Mouse (Mus musculus) erythroblast, embryonic 14.5 days (primary cell): ENCODE data around the gene Lmbrd1.

Experiments
- GATA1 ChIP-seq: IDR thresholded peaks from 2 replicates; pipeline ENCODE4 v1.6.1; 2012; ENCODE audit warnings: low read length, inconsistent platforms, mixed read lengths
- TAL1 ChIP-seq: IDR thresholded peaks from 3 replicates; pipeline ENCODE4 v1.6.1; 2012; ENCODE audit warnings: low read length, inconsistent platforms, mixed read lengths

- TF ChIP-seq GATA1 (no peak), TAL1 (no peak)
Measured at GRCm38 (mm10) chr1:24793168-24793567, 114.7 kb downstream of the Lmbrd1 start.
